Mouse (Mus musculus) adrenal gland, adult 8-10 months (tissue): ENCODE measurements around the gene Swt1. TPM values are rescaled to one million over a fixed set of nuclear protein-coding genes. Genes with fewer than 3 reads are reported as not detected.
"Not testable (repeated sequence)": the region's sequence is repeated elsewhere in the genome, so short reads cannot be mapped to it uniquely, and the experiment has no call there.

ENCODE experiments used
- DNase-seq: peaks from one replicate; pipeline ENCODE4 v3.0.0; 2022
- total RNA-seq, 4 experiments: library from RNA; stranded (reverse); gene quantifications; 2 replicates each; pipeline ENCODE4 v1.2.4; 2022

Swt1 gene
- total RNA-seq, 4 experiments from 2014 or later, result 14.2 to 39.0 (median 23.7) TPM

- peak; percentile 54 for DNase-seq
These were observed 61.2 kb downstream of the Swt1 start for GRCm38 (mm10) chr1:151366944-151367605.

GRCm38 (mm10) chr1:151359374-151359773, 68.9 kb downstream of the Swt1 start:
- no peak for DNase-seq

- no peak for DNase-seq
These were observed 72.3 kb downstream of the Swt1 start for GRCm38 (mm10) chr1:151355994-151356393.

GRCm38 (mm10) chr1:151352911-151353310, 75.3 kb downstream of the Swt1 start:
- no peak for DNase-seq

GRCm38 (mm10) chr1:151348293-151348692, 80.0 kb downstream of the Swt1 start:
- not testable (repeated sequence) for DNase-seq

- no peak for DNase-seq
These were observed 81.6 kb downstream of the Swt1 start for GRCm38 (mm10) chr1:151346681-151347127.

- DNase-seq, result no peak
These were observed 82.4 kb downstream of the Swt1 start for GRCm38 (mm10) chr1:151345863-151346195.

GRCm38 (mm10) chr1:151345109-151345862, 83.0 kb downstream of the Swt1 start:
- peak; percentile 94 for DNase-seq

GRCm38 (mm10) chr1:151344283-151345108, 83.8 kb downstream of the Swt1 start, which contains the start of gene Ivns1abp:
Gene Ivns1abp (plus strand): TSS chr1:151344477.
- DNase-seq, result peak; percentile 97

- DNase-seq, result no peak
These were observed 84.5 kb downstream of the Swt1 start for GRCm38 (mm10) chr1:151343571-151344282.

GRCm38 (mm10) chr1:151342968-151343367, 85.3 kb downstream of the Swt1 start:
- DNase-seq, result no peak

- DNase-seq, result no peak
These were observed 85.9 kb downstream of the Swt1 start for GRCm38 (mm10) chr1:151342311-151342710.

- DNase-seq, result no peak
These were observed 86.8 kb downstream of the Swt1 start for GRCm38 (mm10) chr1:151341321-151342044.

- peak; percentile 74 for DNase-seq
These were observed 89.3 kb downstream of the Swt1 start for GRCm38 (mm10) chr1:151338941-151339340.

GRCm38 (mm10) chr1:151338234-151338633, 90.0 kb downstream of the Swt1 start:
- no peak for DNase-seq

GRCm38 (mm10) chr1:151332819-151333218, 95.4 kb downstream of the Swt1 start:
- DNase-seq, result no peak

GRCm38 (mm10) chr1:151329601-151330000, 98.7 kb downstream of the Swt1 start:
- no peak for DNase-seq

- no peak for DNase-seq
These were observed 99.7 kb downstream of the Swt1 start for GRCm38 (mm10) chr1:151328341-151329097.

- no peak for DNase-seq
These were observed 102.9 kb downstream of the Swt1 start for GRCm38 (mm10) chr1:151325328-151325727.

GRCm38 (mm10) chr1:151320408-151320807, 107.8 kb downstream of the Swt1 start:
- DNase-seq, result no peak

GRCm38 (mm10) chr1:151319267-151319666, 109.0 kb downstream of the Swt1 start:
- DNase-seq, result no peak
